Mouse (Mus musculus) kidney, adult 11 months (tissue): ENCODE measurements around the gene Sc5d.

Source experiments
- DNase-seq: peaks from one replicate; pipeline ENCODE4 v3.0.0; 2022

Gene Sc5d

GRCm38 (mm10) chr9:42249112-42249511, 14.9 kb downstream of the Sc5d start:
- DNase-seq, result no peak

DNA sequence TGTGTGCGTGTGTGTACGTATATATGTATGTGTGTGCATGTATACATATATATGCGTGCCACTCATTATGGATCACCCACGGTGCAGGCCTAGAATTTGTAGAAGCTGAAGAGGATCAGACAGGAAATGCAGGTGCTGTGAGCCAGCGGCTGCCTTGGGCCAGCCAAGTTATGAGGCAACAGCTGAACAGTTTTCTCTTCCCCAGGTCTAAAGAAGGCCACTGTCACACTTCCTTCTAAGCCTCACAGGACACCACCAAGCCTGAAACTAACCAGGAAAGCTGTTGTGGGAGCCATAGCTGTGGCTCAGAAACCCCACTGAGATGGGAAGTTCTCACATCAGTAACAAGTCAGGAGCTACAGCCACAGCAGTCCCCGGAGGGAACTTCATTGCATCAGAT, 17.4 kb downstream of the Sc5d start:
- no peak for DNase-seq

DNA sequence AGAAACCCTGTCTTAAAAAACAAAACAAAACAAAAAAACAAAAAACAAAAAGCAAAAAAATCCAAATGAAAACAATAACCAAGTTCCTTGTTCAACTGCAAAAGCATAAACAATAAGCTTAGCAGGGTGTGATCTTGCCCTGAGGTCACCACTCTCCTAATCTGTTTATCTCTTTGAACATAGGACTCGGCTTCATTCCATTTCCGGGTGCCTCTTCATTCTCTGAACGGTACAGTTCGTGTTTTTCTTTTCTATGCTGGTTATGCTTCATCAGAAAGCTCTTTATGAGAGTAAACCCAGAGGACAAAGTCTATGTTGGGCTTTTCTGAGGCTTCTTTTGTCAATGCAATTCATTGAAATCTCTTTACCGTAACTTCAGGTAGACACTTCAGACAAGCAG, 19.9 kb downstream of the Sc5d start:
- no peak for DNase-seq

- DNase-seq, result no peak
Measured at GRCm38 (mm10) chr9:42241021-42241420, 23.0 kb downstream of the Sc5d start.

DNA sequence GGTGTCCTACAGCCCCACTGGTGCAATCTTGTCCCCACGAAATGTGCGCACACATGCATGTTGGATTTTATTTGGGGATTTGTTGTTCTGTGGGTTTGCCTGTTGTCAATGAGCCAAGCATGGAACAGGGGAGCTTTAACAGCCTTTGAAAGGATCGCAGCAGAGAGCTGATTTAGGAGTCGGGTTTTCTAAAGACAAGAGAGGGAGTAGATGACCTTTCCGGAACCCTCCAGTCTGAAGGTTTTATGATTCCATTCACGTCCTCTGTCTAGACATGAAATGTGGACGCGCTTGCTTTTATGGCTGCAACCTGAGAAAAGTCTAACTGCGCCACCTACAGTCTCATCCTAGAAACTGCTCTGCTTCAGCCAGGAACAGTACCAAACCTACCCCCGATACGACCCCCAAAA, 23.5 kb downstream of the Sc5d start:
- DNase-seq, result peak; percentile 26

DNA sequence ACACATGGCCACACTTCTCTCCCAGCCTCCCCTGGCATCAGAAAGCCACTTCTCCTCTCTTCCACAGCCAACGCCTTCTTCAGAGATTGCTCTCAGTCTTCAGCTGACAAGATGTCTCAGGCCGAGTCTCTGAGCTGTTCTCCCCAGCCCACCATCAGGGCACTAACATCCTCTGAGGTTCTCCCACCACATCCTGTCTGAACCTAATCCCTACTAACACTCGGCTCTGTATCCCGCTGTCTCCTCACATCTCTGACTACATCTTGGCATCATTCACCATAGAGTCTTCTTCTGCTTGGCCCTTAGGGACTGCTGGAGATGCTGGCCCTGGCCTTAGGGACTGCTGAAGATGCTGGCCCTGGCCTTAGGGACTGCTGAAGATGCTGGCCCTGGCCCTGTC, 25.2 kb downstream of the Sc5d start:
- DNase-seq, result no peak

GRCm38 (mm10) chr9:42231116-42231515, 32.9 kb downstream of the Sc5d start:
- no peak for DNase-seq

DNA sequence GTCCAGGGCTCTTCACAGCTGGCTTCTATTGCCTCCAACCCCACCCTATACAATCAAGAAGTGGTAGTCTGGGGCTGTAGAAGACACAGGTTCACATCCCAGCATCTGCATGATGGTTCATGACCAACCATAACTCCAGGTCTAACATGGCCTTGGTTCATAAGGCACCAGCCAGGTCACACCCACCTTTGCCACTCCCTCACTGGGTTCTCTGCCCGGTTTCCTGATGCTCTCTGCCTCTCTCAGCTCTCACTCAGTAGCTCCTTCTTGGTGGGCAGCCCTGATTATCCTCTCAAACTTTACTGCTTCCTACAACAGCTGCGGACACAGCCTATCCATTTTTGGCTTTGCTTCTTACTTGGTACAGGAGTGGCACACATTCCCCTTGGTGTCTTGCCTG, 33.7 kb downstream of the Sc5d start:
- no peak for DNase-seq

DNA sequence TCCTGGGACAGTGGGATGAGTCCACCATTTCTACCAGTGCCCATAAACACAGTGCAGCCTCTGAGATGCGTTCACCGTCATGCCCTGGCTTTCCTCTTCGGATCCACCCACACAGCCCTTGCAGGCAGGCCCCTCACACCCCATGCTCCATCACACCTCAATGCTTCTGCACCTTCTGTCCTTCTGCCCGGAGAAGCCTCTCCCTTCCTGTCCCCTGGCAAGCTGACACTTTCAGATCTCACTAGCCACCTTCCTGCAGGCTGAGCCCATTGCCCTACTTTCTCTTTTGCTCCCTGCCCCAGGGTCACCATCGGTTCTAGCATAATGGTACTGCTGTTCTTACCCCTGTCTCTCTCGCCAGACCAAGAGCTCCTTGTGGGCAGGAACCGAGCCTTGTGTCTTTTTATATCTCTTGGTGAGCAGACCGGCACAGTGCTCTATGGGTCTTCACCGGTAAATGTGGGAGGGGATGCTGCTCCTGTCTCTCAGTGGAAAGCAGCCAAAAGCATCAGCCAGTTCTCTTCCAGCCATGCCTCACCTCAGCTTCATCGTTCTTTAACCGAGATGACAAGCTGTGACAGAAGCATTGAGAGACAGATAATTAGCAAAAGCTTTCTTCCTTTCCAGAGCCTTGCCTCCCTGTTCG, 34.5 kb downstream of the Sc5d start:
- no peak for DNase-seq

DNA sequence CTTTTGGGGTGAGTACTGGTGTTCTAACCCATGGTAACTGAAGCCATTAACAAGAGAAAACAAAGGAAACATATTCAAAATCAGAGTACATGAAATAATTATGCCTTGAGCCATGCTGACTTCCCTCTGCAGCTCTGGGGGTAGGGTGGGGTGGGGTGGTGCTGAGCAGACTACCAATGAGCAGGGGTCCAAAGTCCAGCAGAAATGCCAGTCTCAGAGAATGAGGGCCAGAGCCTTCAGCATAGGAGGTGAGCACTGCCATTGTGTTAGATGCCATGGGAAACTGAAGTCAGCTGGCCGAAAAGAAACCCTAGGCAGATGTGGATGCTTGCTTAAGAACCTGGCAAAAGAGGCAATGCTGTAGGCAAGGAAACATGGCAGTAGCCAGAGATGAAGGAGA, 36.3 kb downstream of the Sc5d start:
- no peak for DNase-seq

DNA sequence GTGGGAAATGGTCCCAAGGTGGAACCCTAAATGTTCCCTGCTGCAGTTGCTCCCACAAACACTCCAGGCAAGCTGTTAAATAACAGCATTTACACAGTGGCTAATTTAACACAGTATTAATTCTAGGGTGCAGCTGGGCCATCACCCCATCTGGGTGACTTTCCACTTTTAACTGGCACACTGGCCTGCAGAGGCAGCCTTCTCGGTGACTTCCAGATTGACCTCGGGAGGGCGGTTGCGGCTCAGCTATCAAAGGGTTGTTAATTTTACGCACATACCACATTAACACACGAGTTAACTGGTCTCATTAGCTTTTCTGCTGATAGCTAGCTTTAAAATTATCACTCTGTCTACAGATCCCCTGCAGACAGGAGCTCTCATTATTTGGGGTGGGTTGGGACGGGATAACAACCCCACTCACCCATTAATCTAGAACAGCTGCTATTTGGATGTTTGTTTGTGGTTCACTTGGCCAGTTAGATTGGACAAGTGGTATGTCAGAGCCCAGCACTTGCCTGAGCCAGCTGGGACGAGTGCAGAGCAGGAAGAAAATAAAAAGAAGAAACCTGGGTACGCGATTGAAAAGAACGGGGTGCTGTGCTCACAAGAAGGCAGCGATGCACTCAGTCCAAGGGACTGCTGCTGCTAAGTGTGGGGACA, 44.9 kb downstream of the Sc5d start:
- peak; percentile 23 for DNase-seq

GRCm38 (mm10) chr9:42217685-42218084, 46.4 kb downstream of the Sc5d start:
- DNase-seq, result peak; percentile 43

DNA sequence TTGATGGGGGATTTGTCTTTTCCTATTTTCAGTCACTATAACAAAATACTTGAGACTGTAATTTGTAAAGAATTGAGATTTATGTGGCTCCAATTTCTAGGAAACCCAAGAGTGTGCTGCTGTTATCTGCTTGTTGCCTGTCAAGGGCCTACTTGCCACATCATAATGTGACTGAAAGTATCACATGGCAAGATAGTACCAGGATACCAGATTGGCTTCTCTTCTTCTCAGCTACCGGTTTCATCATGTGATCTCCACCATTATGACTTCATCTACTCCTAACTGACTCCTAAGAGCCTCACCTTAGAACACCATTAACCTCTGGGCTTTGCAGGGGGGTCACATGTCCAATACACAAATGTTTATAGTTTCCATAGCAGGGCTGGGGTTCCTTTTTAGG, 49.9 kb downstream of the Sc5d start:
- no peak for DNase-seq

DNA sequence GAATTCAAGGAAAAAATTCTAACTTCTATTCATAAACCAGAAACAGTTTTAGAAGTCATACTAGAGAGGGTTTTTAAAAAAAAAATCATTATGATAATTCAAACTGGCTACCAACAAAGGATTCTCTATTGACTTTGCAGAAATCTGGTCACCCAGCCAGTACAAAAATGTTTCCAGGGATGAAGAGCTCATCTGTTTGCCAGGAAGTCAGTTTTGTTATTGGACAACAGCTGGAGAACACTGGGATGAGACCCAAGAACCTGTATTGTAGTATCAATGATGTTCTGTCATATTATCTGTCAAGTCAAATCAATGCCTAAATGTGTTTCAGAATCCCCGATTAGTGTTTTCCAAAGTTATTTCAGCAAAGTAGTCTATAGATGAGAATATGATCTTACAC, 50.9 kb downstream of the Sc5d start:
- no peak for DNase-seq

- no peak for DNase-seq
Measured at GRCm38 (mm10) chr9:42209666-42210065, 54.4 kb downstream of the Sc5d start.

DNA sequence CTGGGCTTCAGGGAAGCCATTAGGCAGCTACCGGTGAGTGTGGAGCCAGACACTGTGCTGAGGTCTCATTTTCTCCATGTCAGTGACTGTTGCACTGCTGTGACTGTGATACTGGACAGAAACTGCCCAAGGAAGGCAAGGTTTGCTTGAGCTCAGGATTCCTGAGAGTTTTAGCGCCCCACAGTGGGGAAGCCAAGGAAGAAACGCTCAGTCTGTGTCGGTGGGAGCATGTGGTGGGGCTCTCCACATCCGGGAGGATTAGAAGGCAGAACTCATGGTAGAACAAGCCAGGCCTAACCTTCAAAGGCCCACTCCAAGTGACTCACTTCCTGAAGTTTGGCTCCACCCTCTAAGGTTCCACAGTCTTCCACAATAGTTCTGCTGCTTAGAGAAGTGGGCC, 55.6 kb downstream of the Sc5d start:
- DNase-seq, result peak; percentile 63

- DNase-seq, result no peak
Measured at GRCm38 (mm10) chr9:42206750-42207149, 57.3 kb downstream of the Sc5d start.

GRCm38 (mm10) chr9:42202271-42202670, 61.8 kb downstream of the Sc5d start:
- DNase-seq, result no peak
